Mouse (Mus musculus) midbrain, embryonic 15.5 days (tissue): ENCODE measurements at regions not wholly inside any gene's neighbourhood (a gene's known extent, or its start where the extent isn't known, plus 50 kb on each side); places are given as distances from the start of the nearest gene placed in this dataset.

ENCODE experiments used
- ATAC-seq: fragments of 200-750 bp; cut with Nextera tagmentation; replicated peaks from 2 replicates; pipeline ENCODE4 v1.8.0; 2017; ENCODE audit warnings: moderate TSS enrichment
- H3K27ac ChIP-seq: fragments of 300-500 bp; sonication (generic); 2 replicates; pipeline ENCODE4 v1.5.1; 2015; ENCODE audit warnings: mild to moderate bottlenecking, inconsistent platforms
- H3K27me3 ChIP-seq: fragments of 300-500 bp; sonication (generic); replicated peaks from 2 replicates; pipeline ENCODE4 v1.6.1; 2015; ENCODE audit warnings: inconsistent platforms
- H3K36me3 ChIP-seq: fragments of 300-500 bp; sonication (generic); replicated peaks from 2 replicates; pipeline ENCODE4 v1.6.1; 2015; ENCODE audit warnings: inconsistent platforms
- H3K4me1 ChIP-seq: fragments of 300-500 bp; sonication (generic); 2 replicates; pipeline ENCODE4 v1.6.1; 2015; ENCODE audit warnings: inconsistent platforms
- H3K4me2 ChIP-seq: fragments of 300-500 bp; sonication (generic); 2 replicates; pipeline ENCODE4 v1.6.1; 2015; ENCODE audit warnings: inconsistent platforms, mild to moderate bottlenecking, moderate library complexity
- H3K4me3 ChIP-seq: fragments of 300-500 bp; sonication (generic); 2 replicates; pipeline ENCODE4 v1.5.1; 2015; ENCODE audit warnings: mild to moderate bottlenecking, inconsistent platforms
- H3K9ac ChIP-seq: fragments of 300-500 bp; sonication (generic); 2 replicates; pipeline ENCODE4 v1.6.1; 2015; ENCODE audit warnings: mild to moderate bottlenecking, inconsistent platforms
- H3K9me3 ChIP-seq: fragments of 300-500 bp; sonication (generic); 2 replicates; pipeline ENCODE4 v1.6.1; 2016; ENCODE audit warnings: inconsistent platforms
- WGBS: fragments of 180-500 bp; shearing (Covaris S2); methylation state at CpG from one replicate; pipeline ENCODE4 v1.1.7; 2015; ENCODE audit warnings: mixed read lengths; 5-methylcytosine and 5-hydroxymethylcytosine counted together

DNA sequence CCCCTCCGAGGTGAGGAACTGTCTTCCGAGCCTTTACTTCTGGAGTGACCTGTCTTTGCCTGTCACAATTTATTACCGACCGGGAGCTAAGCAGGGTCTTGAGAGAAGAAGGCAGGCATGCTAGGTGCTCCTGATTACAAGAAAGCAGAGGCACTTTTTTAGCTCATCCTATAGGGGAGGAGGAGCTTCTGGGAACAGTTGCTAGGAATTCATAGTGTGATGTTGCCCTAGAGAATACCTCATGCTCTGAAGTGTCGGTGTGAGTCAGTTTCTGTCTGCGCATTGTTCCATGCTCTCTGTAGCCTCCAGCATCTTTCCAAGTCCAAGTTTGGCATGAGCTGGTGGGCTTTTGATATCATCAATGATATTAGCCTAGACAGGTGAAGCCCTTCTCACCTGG lies 178.0 kb upstream of the Ado start:
- no peak overlapping the region for H3K27ac ChIP-seq
- no peaks in the 10 kb centered on the region for H3K9me3 ChIP-seq
- no peak overlapping the region for H3K4me3 ChIP-seq
- ATAC-seq, result no peak
- 95% methylated on average over 6 of the region's 6 CpGs for WGBS
- no peaks in the 10 kb centered on the region for H3K36me3 ChIP-seq
- no peaks in the 10 kb centered on the region for H3K4me1 ChIP-seq
- H3K27me3 ChIP-seq, result no peaks in the 10 kb centered on the region
- no peak overlapping the region for H3K4me2 ChIP-seq
- no peak overlapping the region for H3K9ac ChIP-seq

- no peak overlapping the region for H3K27ac ChIP-seq
- no peaks in the 10 kb centered on the region for H3K27me3 ChIP-seq
- H3K9me3 ChIP-seq, result no peaks in the 10 kb centered on the region
- 76% methylated on average over 7 of the region's 7 CpGs for WGBS
- H3K4me3 ChIP-seq, result no peak overlapping the region
- no peaks in the 10 kb centered on the region for H3K36me3 ChIP-seq
- no peak overlapping the region for H3K9ac ChIP-seq
- ATAC-seq, result no peak
- no peaks in the 10 kb centered on the region for H3K4me1 ChIP-seq
- H3K4me2 ChIP-seq, result no peak overlapping the region
Measured at GRCm38 (mm10) chr10:67726351-67726750, 177.6 kb upstream of the Ado start.

GRCm38 (mm10) chr10:67721787-67722186 lies 173.0 kb upstream of the Ado start:
- H3K9me3 ChIP-seq, result no peaks in the 10 kb centered on the region
- no peak overlapping the region for H3K4me2 ChIP-seq
- 48% methylated on average over 5 of the region's 5 CpGs for WGBS
- H3K9ac ChIP-seq, result no peak overlapping the region
- H3K4me3 ChIP-seq, result no peak overlapping the region
- H3K27me3 ChIP-seq, result no peaks in the 10 kb centered on the region
- ATAC-seq, result no peak
- no peaks in the 10 kb centered on the region for H3K36me3 ChIP-seq
- no peaks in the 10 kb centered on the region for H3K4me1 ChIP-seq
- no peak overlapping the region for H3K27ac ChIP-seq

- Histone ChIP-seq H3K27ac (no peak overlapping the region), H3K9me3 (no peaks in the 10 kb centered on the region), H3K27me3 (no peaks in the 10 kb centered on the region), H3K36me3 (no peaks in the 10 kb centered on the region), H3K4me1 (no peaks in the 10 kb centered on the region), H3K4me2 (no peak overlapping the region), H3K9ac (no peak overlapping the region), H3K4me3 (no peak overlapping the region)
- ATAC-seq, result no peak
- 91% methylated on average over 7 of the region's 7 CpGs for WGBS
Measured at GRCm38 (mm10) chr10:67717506-67717905, 168.8 kb upstream of the Ado start.

GRCm38 (mm10) chr10:67715046-67715445 lies 166.3 kb upstream of the Ado start:
- no peak for ATAC-seq
- WGBS, result 83% methylated on average over 4 of the region's 4 CpGs
- Histone ChIP-seq H3K27me3 (no peaks in the 10 kb centered on the region), H3K36me3 (no peaks in the 10 kb centered on the region), H3K9me3 (no peaks in the 10 kb centered on the region), H3K4me2 (no peak overlapping the region), H3K27ac (no peak overlapping the region), H3K4me3 (no peak overlapping the region), H3K4me1 (no peaks in the 10 kb centered on the region), H3K9ac (no peak overlapping the region)

- WGBS, result 88% methylated on average over 10 of the region's 10 CpGs
- Histone ChIP-seq H3K27me3 (no peaks in the 10 kb centered on the region), H3K4me3 (no peak overlapping the region), H3K36me3 (no peaks in the 10 kb centered on the region), H3K27ac (no peak overlapping the region), H3K4me2 (no peak overlapping the region), H3K4me1 (no peaks in the 10 kb centered on the region), H3K9me3 (no peaks in the 10 kb centered on the region), H3K9ac (no peak overlapping the region)
- no peak for ATAC-seq
Measured at GRCm38 (mm10) chr10:67713098-67713497, 164.3 kb upstream of the Ado start.

DNA sequence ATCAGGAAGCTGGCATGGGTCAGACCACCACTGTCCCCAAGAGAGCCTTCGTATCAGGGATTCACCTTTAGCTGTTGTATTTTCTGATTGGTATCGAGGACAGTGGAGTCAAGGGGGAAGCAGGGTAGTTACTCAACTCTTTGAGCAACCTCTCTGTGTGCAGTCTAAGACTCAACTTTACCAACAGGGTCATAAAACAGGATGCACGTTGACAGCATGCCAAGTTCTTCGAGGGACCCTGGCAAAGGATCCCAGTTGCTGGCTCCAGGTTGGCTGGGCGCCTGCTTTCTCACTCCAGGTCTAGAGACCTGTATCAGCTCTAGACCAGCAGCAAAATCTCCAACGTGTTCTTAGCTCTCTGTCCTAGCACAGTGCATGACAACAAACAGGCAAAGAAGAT lies 163.9 kb upstream of the Ado start:
- H3K4me3 ChIP-seq, result no peak overlapping the region
- H3K27ac ChIP-seq, result no peak overlapping the region
- no peaks in the 10 kb centered on the region for H3K36me3 ChIP-seq
- no peaks in the 10 kb centered on the region for H3K4me1 ChIP-seq
- ATAC-seq, result no peak
- no peaks in the 10 kb centered on the region for H3K9me3 ChIP-seq
- H3K9ac ChIP-seq, result no peak overlapping the region
- WGBS, result 83% methylated on average over 6 of the region's 6 CpGs
- H3K27me3 ChIP-seq, result no peaks in the 10 kb centered on the region
- no peak overlapping the region for H3K4me2 ChIP-seq

- 93% methylated on average over 3 of the region's 3 CpGs for WGBS
- Histone ChIP-seq H3K4me1 (no peaks in the 10 kb centered on the region), H3K9me3 (no peaks in the 10 kb centered on the region), H3K36me3 (no peaks in the 10 kb centered on the region), H3K27ac (no peak overlapping the region), H3K9ac (no peak overlapping the region), H3K4me2 (no peak overlapping the region), H3K27me3 (no peaks in the 10 kb centered on the region), H3K4me3 (no peak overlapping the region)
- ATAC-seq, result no peak
Measured at GRCm38 (mm10) chr10:67711961-67712360, 163.2 kb upstream of the Ado start.

DNA sequence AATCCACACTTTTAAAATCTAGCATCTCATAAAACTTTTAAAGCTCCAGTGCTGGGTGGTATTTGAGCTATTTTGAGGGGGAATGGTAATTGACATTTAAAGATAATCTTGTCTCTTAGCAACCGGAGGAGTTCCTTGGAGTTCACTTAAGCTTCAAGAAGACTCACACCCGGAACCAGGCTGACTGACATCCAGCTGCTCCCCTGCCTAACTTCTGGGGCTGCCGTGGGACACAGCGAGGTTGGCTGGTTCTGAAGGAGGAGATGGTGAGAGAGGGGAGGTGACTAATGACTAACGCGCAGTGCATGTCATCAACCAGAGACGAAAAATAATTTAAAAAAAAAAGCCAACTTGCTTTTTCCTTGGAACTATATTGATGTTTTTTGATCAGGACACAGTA lies 157.7 kb upstream of the Ado start:
- no peaks in the 10 kb centered on the region for H3K9me3 ChIP-seq
- no peak overlapping the region for H3K4me2 ChIP-seq
- no peak overlapping the region for H3K9ac ChIP-seq
- H3K36me3 ChIP-seq, result no peaks in the 10 kb centered on the region
- no peaks in the 10 kb centered on the region for H3K27me3 ChIP-seq
- 56% methylated on average over 7 of the region's 7 CpGs for WGBS
- H3K4me3 ChIP-seq, result no peak overlapping the region
- H3K27ac ChIP-seq, result no peak overlapping the region
- no peak for ATAC-seq
- H3K4me1 ChIP-seq, result no peaks in the 10 kb centered on the region

GRCm38 (mm10) chr10:67702783-67703455 lies 154.2 kb upstream of the Ado start:
- Histone ChIP-seq H3K4me2 (no peak overlapping the region), H3K36me3 (no peaks in the 10 kb centered on the region), H3K27ac (no peak overlapping the region), H3K27me3 (no peaks in the 10 kb centered on the region), H3K9me3 (no peaks in the 10 kb centered on the region), H3K4me1 (no peaks in the 10 kb centered on the region), H3K9ac (no peak overlapping the region), H3K4me3 (no peak overlapping the region)
- no peak for ATAC-seq
- 80% methylated on average over 9 of the region's 9 CpGs for WGBS

DNA sequence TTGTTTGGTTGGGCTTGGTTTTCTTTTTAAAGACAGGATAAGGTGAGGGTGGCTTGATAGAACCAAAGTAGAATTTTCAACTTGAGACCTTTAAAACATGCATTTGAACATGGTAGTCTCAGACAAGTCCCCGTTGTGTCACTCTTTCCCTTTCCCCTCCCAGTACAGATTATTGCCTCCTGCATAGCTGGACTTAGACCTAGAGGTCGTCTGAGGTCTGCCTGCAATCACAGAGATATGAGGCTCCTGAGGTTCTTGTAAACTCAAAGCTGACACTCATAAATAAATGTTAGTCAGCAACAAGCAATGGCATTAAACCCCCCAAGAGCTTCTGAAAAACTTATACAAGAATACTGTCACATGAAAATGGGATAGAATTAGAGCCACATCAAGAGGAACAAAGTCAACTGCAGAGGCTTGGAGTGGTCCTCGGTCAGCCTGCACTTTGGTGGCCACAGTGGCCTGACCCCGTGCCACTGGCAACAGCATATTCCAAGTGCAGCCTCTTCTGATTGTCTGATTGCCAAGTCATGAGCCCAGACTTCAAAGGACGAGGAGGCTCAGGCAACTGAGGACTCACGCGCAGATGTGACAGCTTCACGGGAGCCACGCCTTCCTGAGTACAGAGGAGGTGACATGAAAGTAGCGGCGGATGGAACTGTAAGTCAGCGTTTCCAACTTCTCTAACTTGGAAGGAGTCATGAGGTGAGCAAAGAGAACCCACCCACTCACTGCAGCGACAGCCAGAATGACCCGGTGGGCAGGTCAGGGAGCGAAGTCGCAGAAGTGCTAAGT lies 148.8 kb upstream of the Ado start:
- no peak overlapping the region for H3K4me3 ChIP-seq
- 82% methylated on average over 16 of the region's 16 CpGs for WGBS
- no peak overlapping the region for H3K4me2 ChIP-seq
- no peaks in the 10 kb centered on the region for H3K36me3 ChIP-seq
- H3K27me3 ChIP-seq, result no peaks in the 10 kb centered on the region
- no peaks in the 10 kb centered on the region for H3K4me1 ChIP-seq
- no peak for ATAC-seq
- no peak overlapping the region for H3K27ac ChIP-seq
- H3K9ac ChIP-seq, result no peak overlapping the region
- no peaks in the 10 kb centered on the region for H3K9me3 ChIP-seq

DNA sequence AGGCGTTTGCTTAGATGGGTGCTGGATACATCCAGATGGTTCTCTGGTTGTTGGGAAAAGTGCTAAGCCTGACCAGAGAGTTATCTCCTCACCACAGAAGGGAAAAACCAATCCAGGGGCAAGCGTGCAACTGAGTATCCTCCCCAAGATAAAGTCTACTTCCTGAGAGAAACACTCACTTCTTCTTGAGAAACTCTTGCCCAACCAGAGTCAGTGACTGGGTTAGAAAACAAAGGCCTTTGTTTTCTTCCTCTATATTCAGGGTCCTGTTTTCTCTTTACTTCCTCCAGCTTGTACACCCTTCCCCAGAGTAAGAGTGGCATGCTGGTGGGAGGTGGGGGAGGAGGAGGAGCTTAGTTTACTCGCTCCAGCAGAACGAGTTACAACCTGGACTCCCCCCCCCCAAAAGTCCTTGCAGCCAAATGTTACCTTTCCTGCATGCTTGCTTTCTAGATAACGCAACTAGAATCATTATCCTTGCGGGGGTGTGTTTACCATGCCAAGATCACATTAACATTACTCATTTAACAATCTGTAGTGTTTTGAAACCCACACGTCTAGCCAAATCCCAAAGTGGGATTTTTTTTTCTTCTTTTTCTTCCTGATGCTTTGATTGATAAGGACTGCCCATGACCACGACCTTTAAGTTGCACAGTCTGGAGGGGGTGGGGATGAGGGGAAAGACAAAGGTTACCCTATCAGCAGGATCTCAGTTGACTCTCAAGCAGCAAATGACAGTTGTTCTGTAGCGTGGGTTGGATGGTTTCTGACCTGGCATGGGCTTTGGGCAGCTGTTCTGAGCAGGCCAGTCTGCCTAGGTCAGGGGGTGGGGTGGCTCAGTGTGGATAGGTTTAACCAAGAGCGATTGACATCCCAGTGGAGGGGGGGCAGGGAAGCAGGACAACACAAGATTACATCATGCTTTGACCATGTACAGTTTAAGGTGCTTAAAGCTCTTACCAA lies 147.4 kb upstream of the Ado start:
- 65% methylated on average over 10 of the region's 10 CpGs for WGBS
- ATAC-seq, result no peak
- H3K4me1 ChIP-seq, result no peaks in the 10 kb centered on the region

More for the DNA sequence above, 147.4 kb upstream of the Ado start:
- Histone ChIP-seq H3K4me2 (no peak overlapping the region), H3K9me3 (no peaks in the 10 kb centered on the region), H3K27ac (no peak overlapping the region), H3K27me3 (no peaks in the 10 kb centered on the region), H3K36me3 (no peaks in the 10 kb centered on the region), H3K9ac (no peak overlapping the region), H3K4me3 (no peak overlapping the region)
